Mouse (Mus musculus): ENCODE measurements around the gene Clcn2. TPM values are rescaled to one million over a fixed set of nuclear protein-coding genes. Genes with fewer than 3 reads are reported as not detected.

Gene Clcn2
- total and polyA plus RNA-seq, 3 experiments: 5.4 to 9.4 TPM; not detected in 1

DNA sequence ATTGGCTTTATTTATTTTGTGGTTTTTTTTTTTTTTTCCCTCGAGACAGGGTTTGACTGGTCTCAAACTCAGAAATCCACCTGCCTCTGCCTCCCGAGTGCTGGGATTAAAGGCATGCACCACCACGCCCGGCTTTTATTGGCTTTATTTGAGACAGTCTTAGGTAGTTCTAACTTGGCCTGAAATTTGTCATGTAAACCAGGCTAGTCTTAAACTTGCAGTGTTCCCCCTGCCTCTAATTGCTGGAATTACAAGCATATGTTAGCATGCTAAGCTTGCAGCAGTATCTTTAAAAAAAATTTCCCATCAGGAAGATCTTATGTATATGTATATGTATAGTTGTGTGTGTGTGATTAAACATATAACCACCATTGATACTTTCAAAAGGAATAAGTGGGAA lies 40.8 kb downstream of the Clcn2 start:
- H3K9me3 ChIP-seq (replicated peaks; ENCODE audit: insufficient read depth, low read length): no peaks in the 10 kb centered on the region
- H3K79me2 ChIP-seq (ENCODE audit: control insufficient read depth, insufficient read depth, low read length, poor library complexity): peaks cover 64% of the 10 kb centered on the region
- TF ChIP-seq NELFE (IDR thresholded peaks at IDR 0.05; ENCODE audit: low read depth, low read length) (no peak), SIN3A (IDR thresholded peaks at IDR 0.05; ENCODE audit: low read length) (no peak), CTCF (IDR thresholded peaks at IDR 0.05 in 2 of 3, conservative IDR thresholded peaks at IDR 0.05 in 1 of 3; ENCODE audit: control insufficient read depth in 1 of 3, insufficient read depth in 1 of 3, low read depth in 2 of 3, low read length in 3 of 3, poor library complexity in 1 of 3, severe bottlenecking in 1 of 3) (peak in 1 of 3 experiments; percentile 4; a peak in 1 of 6 replicates)
- peaks cover 11 to 35% of the 10 kb centered on the region in 2 experiments for H3K4me1 ChIP-seq (ENCODE audit: control insufficient read depth in 1 of 2, insufficient read depth in 2 of 2, low read length in 2 of 2)
- H3K27me3 ChIP-seq (ENCODE audit: control insufficient read depth in 1 of 2, insufficient read depth in 2 of 2, low read length in 2 of 2): no peaks in the 10 kb centered on the region
- H3K4me3 ChIP-seq (ENCODE audit: control insufficient read depth in 1 of 2, insufficient read depth in 1 of 2, low read depth in 2 of 2, low read length in 2 of 2): no peak overlapping the region
- DNase-seq (ENCODE audit: low read depth, low spot score): peak; percentile 55
- H3K36me3 ChIP-seq (ENCODE audit: control insufficient read depth in 1 of 2, insufficient read depth in 2 of 2, low read length in 2 of 2): peaks cover 44 to 50% of the 10 kb centered on the region in 2 experiments
- H3K9ac ChIP-seq (ENCODE audit: control insufficient read depth, low read depth, low read length, poor library complexity, severe bottlenecking): no peak overlapping the region
- H3K27ac ChIP-seq (ENCODE audit: control insufficient read depth, low read depth, low read length): no peak overlapping the region

DNA sequence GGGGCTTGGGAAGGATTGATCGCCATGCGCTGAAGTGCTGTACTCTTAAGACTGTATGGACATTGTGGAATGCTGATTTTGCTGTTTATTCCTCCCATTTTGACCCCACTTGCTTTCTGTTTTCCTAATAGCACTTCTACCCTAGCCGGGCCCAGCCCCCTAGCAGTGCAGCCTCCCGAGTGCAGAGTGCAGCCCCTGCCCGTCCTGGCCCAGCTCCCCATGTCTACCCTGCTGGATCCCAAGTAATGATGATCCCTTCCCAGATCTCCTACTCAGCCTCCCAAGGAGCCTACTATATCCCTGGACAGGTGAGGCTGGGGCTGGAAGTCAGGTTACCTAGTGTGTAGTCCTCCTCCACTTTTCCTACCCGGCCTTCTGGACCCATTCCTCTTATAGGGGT lies 42.3 kb downstream of the Clcn2 start:
- peaks cover 64% of the 10 kb centered on the region for H3K79me2 ChIP-seq (ENCODE audit: control insufficient read depth, insufficient read depth, low read length, poor library complexity)
- no peaks in the 10 kb centered on the region for H3K9me3 ChIP-seq (replicated peaks; ENCODE audit: insufficient read depth, low read length)
- H3K27me3 ChIP-seq (ENCODE audit: control insufficient read depth in 1 of 2, insufficient read depth in 2 of 2, low read length in 2 of 2): no peaks in the 10 kb centered on the region
- peaks cover 39 to 47% of the 10 kb centered on the region in 2 experiments for H3K36me3 ChIP-seq (ENCODE audit: control insufficient read depth in 1 of 2, insufficient read depth in 2 of 2, low read length in 2 of 2)
- peaks cover 11 to 35% of the 10 kb centered on the region in 2 experiments for H3K4me1 ChIP-seq (ENCODE audit: control insufficient read depth in 1 of 2, insufficient read depth in 2 of 2, low read length in 2 of 2)
- TF ChIP-seq RAD21 (IDR thresholded peaks at IDR 0.05; ENCODE audit: low read depth, low read length): no peak
- no peak for TF ChIP-seq JUND (IDR thresholded peaks at IDR 0.05; ENCODE audit: low read depth, low read length)
- TF ChIP-seq ZMIZ1 (IDR thresholded peaks at IDR 0.05; ENCODE audit: low read depth, low read length): no peak
- TF ChIP-seq EP300 (IDR thresholded peaks at IDR 0.05; ENCODE audit: low read depth in 1 of 2, low read length in 2 of 2): no peak
- H3K27ac ChIP-seq (ENCODE audit: control insufficient read depth, low read depth, low read length): no peak overlapping the region
- H3K9ac ChIP-seq (ENCODE audit: control insufficient read depth, low read depth, low read length, poor library complexity, severe bottlenecking): peak overlapping the region; percentile 99
- no peak for DNase-seq (ENCODE audit: low read depth, low spot score)
- H3K4me3 ChIP-seq (ENCODE audit: control insufficient read depth in 1 of 2, insufficient read depth in 1 of 2, low read depth in 2 of 2, low read length in 2 of 2): no peak overlapping the region

GRCm38 (mm10) chr16:20673706-20674303 lies 43.7 kb downstream of the Clcn2 start:
- Histone ChIP-seq H3K9me3 (replicated peaks; ENCODE audit: insufficient read depth, low read length) (no peaks in the 10 kb centered on the region), H3K9ac (ENCODE audit: control insufficient read depth, low read depth, low read length, poor library complexity, severe bottlenecking) (peak overlapping the region; percentile 99), H3K36me3 (ENCODE audit: control insufficient read depth in 1 of 2, insufficient read depth in 2 of 2, low read length in 2 of 2) (peaks cover 28 to 44% of the 10 kb centered on the region in 2 experiments), H3K79me2 (ENCODE audit: control insufficient read depth, insufficient read depth, low read length, poor library complexity) (peaks cover 54% of the 10 kb centered on the region), H3K4me1 (ENCODE audit: control insufficient read depth in 1 of 2, insufficient read depth in 2 of 2, low read length in 2 of 2) (peaks cover 11 to 34% of the 10 kb centered on the region in 2 experiments), H3K27me3 (ENCODE audit: control insufficient read depth in 1 of 2, insufficient read depth in 2 of 2, low read length in 2 of 2) (no peaks in the 10 kb centered on the region), H3K27ac (ENCODE audit: control insufficient read depth, low read depth, low read length) (peak overlapping the region; percentile 77), H3K4me3 (ENCODE audit: control insufficient read depth in 1 of 2, insufficient read depth in 1 of 2, low read depth in 2 of 2, low read length in 2 of 2) (peak overlapping the region; percentile 97 to 98)
- TF ChIP-seq ETS1 (IDR thresholded peaks at IDR 0.05; ENCODE audit: low read depth, low read length) (peak; percentile 57), SIN3A (IDR thresholded peaks at IDR 0.05; ENCODE audit: low read length) (peak; percentile 77), MXI1 (IDR thresholded peaks at IDR 0.05; ENCODE audit: low read depth, low read length) (peak; percentile 97), POLR2A (IDR thresholded peaks at IDR 0.05; ENCODE audit: control insufficient read depth in 1 of 2, insufficient read depth in 1 of 2, low read depth in 1 of 2, low read length in 2 of 2, poor library complexity in 1 of 2) (peak in 1 of 2 experiments; percentile 36; a peak in 1 of 4 replicates), POLR2AphosphoS5 (IDR thresholded peaks at IDR 0.05; ENCODE audit: borderline replicate concordance, low read depth, low read length) (no peak), TAL1 (IDR thresholded peaks at IDR 0.05; ENCODE audit: low read length) (peak; percentile 76), EP300 (IDR thresholded peaks at IDR 0.05; ENCODE audit: low read depth in 1 of 2, low read length in 2 of 2) (0 out of 4 replicates have a peak, but pooled peaks of 1 of the 2 experiments have one; percentile 22), CTCF (IDR thresholded peaks at IDR 0.05 in 2 of 3, conservative IDR thresholded peaks at IDR 0.05 in 1 of 3; ENCODE audit: control insufficient read depth in 1 of 3, insufficient read depth in 1 of 3, low read depth in 2 of 3, low read length in 3 of 3, poor library complexity in 1 of 3, severe bottlenecking in 1 of 3) (no peak), MAX (IDR thresholded peaks at IDR 0.05; ENCODE audit: low read length) (peak; percentile 41; the same call in 1 of the 2 replicates), TCF12 (IDR thresholded peaks at IDR 0.05; ENCODE audit: low read depth, low read length) (0 out of 2 replicates have a peak, but pooled peaks have one; percentile 31), UBTF (IDR thresholded peaks at IDR 0.05; ENCODE audit: borderline replicate concordance, insufficient read depth, low read depth, low read length) (no peak)
- peak; percentile 71 for DNase-seq (ENCODE audit: low read depth, low spot score)

Measured in MEL (cell line).